Mouse (Mus musculus) spleen, adult 2 months (tissue): ENCODE measurements around the gene Paip2b.

Source experiments
- CTCF ChIP-seq: fragments of 200-500 bp; IDR thresholded peaks from 2 replicates; pipeline ENCODE4 v1.5.1; 2011; ENCODE audit warnings: mild to moderate bottlenecking, inconsistent platforms; ENCODE audit not compliant: insufficient read depth, insufficient read length, insufficient replicate concordance; ENCODE audit errors: extremely low read depth
- POLR2A ChIP-seq: fragments of 200-500 bp; IDR thresholded peaks from 2 replicates; pipeline ENCODE4 v1.6.1; 2011; ENCODE audit warnings: low read depth, low read length, inconsistent platforms

DNA sequence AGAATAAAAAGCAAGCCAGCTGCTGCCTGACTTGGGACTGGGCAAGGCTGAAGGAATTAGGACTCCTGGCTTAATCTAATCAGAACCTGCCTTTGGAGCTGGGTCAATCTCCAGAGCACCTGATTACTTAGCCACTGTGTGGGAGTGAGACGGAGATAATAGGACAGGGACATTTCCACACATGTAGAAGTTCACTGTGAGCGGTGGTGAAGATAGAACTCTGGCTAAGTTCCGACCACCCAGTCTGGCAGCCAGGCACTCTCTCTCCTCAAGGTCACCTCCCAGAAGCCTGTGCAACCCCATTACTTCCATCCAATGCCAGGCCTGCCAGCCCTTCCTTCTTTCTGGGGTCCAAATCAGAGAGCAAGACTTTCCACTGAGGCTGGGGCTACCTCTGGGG is 64.6 kb downstream of the Paip2b start:
- TF ChIP-seq POLR2A (no peak), CTCF (no peak)
